Mouse (Mus musculus) cerebellum, adult 8-10 months (tissue): ENCODE measurements around the gene Dnah17.

Source experiments
- DNase-seq: peaks from one replicate; pipeline ENCODE4 v3.0.0; 2022

The Dnah17 gene

DNA sequence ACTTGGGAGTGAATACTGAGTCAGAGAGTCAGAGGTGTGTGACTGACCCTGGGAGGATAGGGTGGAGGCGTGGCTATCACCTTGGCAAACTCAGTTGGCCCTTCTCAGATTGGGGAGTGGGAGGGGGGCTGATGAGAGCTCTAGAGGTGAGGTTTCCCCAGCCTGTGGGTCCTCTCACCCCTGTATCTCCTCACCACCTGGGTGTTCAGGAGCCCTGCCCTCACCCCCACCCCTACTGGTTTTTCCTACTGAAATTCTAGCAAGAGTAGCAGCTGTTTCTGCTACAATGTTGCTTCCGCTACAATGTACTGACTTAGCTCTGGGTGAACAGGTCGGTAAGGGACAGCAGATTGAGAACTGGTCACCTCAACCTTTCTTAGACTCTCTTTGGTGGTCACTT, 46.2 kb downstream of the Dnah17 start:
- DNase-seq: no peak

DNA sequence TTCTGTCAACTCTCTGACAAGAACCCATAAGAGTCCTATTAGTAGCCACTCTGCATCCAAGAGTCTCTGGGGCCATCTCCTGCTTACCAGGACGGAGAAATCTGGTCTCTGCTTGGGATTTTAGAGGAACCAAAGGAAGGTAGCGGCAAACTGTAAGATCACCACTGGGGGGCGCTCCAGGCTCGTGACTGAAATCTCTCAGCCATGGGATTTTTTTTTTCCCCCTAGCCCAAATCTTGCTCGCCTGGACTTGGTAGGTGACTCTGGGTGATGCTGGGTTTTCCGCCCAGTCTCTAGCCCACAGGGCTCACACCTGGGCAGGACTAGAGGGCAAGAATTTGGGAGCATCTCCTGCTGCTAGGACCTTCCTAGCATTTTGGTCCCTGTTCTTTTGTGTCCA, 46.6 kb downstream of the Dnah17 start:
- peak; percentile 77 for DNase-seq

DNA sequence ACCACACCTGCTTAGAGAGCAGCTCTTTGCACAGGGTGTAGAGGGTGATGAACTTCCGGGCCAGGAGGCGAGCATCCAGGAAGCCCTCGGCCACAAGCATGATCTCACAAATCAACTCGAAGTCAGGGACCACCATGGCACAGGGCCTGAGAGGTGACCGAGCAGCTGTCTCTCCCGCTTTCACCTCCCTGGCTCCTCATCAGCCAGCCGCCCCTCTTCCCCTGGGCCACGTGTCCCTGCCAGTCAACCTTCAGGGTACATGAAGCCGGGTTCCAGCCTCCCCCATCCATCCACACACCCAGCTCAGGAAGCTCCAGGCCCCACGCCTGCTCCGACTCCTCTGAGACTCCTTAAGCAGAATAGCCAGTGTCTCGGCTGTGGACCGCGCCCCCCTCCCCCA, 48.1 kb downstream of the Dnah17 start:
- no peak for DNase-seq

DNA sequence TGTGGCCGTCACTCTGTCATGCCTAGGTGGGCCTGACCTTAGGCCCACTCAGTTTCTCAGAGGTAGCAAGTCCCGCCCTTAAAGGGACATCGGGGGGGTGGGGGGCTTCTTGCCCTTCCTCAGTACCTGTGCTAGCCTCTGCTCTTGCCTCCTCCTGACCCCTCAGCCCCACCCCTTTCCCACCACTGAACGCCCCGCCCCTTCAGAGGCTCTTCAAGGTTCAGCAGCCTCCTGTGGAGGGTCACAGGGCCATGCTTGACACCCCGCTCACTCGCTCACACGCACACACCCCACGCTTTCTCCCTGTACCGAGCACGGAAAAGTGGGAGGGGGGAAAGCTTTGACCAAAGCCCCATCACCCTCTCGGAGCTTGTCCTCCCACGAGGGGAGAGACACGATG, 50.7 kb downstream of the Dnah17 start:
- DNase-seq: no peak

DNA sequence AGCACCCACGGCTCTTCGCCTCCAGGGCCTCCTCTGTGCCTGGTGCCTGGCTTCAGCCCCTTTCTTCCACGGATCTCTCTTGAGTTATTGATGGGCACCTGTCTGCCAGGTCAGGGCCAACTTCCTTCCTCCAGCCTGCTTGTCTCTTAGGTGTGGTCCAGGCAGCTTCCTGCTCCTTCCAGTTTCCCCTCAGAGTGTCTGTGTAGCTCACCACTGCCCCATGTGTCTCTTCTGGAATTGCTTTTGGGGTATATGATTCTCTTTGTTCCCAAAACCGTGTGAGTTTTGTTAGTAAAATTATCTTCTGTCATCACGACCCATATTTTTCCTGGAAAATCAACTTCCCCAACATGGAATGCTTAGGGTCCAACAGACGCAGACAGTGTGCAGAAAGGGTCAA, 53.5 kb downstream of the Dnah17 start:
- no peak for DNase-seq

DNA sequence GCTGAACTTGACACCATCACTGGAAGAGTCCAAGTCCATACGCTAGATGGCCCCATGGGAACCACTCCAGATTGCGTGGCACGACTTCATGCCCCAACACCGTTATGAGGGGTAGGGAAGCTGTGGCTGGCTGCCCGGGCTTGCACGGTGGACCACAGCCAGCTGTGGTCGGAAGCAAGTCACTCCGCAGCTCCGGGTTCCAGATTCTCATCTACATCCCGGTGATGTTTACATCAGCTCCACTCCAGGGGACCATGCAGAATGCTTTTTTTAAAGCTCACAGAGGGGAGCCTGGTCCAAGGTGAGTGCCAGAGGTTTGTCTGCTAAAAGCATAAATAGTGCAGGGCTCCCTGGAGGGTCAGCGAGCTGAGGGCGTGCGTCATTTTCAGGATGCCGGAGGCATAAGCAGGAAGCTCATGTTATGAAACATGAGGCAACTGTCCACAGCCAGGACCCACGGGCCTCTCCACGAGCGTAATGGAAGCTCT, 55.4 kb downstream of the Dnah17 start:
- no peak for DNase-seq

DNA sequence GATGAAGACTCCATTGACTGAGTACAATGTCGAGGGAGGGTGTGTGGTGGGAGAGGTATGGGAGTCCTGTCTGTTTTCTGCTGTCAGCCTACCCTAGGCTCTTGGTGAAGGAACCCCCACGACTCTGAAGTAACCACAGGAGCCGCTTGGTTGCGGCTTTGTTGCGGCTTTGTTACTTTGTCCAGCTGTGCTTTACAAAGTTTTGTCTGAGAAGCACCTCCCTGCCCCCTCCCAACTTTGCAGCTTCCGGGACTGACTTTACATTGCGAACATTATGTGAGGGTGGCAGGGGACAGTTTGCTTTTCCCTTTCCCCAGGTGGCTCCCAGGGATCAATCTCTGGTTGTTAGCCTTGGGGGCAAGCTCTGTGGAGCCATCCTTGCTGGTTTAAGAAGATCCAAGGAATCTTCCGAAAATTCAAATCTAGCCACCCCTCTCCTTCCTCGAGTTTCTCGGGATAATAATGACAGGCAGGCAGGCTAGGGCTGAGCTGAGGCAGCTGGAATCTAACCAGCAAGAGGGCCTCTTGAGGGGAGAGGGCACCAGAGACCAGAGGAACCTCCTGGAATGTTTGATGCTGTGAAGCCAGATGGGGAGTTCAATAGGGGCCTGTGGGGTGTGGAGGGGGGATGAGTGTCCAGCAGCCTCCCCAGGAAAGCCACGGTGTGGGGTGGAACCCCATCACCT, 59.1 kb downstream of the Dnah17 start:
- no peak for DNase-seq

DNA sequence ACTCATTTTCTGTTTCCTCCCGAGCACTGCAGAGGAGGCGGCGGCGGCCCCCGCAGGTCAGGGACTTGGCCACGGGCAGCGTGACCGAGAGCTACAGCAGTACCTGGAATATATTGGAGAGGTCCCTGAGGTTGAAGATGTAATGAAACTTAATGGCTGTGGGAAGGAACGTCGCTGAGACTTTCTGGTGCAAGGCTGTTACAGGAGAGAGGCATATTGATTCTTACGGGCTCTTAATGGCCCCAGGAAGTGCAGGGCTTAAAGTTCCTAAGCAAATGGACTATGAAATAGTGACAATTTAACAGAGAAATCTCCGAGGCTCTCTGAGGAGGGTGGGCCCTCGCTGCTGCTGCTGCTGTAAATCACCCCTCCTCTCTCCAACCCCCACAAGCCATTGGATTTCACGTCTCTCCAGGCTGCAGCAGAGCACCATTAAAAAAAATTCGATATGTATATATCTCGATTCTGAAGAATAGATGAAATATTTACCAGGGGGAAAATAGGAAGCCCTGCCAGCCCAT, 61.6 kb downstream of the Dnah17 start:
- no peak for DNase-seq

DNA sequence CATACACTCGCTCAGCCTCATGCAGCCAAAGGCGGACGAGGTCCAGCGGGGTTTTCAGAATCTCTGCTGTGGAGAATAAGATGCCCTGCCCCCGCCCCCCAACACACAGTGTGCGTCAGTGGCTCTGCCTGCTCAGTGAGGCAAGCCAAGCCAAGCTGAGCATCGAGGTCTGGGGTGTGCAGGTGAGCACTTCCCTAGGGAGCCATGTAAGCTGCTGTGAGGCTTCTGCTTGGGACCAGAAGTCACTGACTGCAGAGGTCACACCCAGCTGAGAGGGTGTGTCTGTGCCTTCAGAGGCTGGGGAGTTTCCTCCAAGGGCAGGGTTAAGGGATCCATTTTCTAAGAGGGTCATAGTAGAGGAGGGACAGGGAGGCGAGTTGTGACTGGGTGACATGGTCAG, 62.8 kb downstream of the Dnah17 start:
- DNase-seq: no peak

DNA sequence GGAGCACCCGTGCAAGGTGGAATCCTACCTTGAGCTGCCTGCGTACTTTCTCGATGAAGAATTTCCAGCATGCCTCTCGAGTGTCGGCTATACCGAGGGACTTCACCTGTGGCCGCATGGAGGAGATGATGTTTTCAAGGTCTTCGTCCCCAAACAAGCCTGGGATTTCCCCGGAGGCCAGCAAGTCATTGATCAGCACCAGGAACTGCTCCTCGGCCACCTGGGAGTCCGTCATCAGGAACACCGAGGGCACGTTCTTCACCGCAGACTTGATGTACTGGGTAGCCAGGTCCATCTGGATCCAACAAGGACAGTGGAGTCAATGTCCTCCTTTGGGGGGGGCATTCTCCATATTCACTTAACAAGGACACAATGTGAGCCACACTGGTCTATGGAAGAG, 70.4 kb downstream of the Dnah17 start:
- no peak for DNase-seq

DNA sequence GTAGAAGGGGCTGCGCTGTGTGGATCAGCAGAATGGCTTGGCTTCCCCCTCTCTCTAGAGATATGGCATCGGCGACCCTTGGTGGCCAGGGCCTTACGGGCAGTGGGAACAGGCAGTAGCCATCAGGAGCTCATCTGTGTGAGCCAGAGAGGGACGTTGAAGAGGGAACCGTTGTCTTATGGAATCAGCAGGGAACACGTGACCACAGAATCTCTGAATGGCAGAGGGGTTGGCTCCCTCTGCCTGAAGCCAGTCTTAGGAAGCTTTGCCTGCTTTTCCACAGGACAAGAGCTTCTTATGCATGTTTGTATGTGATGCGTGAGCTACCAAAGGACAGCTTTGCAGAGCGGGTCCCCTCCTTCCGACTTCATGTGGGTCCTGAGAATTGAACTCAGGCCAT, 71.6 kb downstream of the Dnah17 start:
- no peak for DNase-seq

DNA sequence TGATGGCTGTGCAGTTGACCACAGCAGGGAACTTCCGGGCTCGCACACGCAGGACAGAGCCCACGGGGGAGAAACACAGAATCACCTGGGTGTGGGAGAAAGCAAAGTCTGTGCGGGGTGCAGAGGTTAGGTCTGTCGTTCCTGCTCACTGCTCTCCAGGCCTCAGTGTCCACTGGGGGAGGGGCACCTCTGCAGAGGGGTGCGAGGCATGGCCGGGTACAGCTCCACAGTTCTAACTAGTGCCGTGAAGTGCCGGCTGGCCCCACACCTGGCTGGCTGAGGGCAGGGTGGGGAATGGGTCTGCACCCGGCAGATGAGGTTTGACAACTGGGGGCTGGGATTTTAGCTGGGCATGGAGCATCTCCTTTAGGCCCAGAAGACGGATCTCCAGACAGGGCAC, 72.1 kb downstream of the Dnah17 start:
- no peak for DNase-seq

DNA sequence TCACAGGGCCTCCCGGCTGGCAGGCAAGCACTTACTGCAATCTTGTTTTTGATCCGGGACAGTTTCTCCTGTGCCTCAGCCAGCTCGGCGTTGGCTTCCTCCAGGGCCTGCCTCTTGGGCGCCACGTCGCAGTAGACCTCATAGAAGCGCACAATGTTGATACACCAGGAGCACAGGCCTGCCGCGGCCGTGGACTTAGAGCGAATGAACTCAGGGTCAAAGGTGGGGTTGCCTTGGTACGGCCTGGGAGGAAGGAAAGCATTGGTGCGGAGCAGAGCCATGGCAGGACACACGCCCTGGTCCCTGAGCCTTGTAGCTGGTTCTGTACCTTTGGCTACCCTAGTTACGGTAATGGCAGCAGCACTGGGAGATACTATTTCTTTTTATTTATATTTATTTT, 80.3 kb downstream of the Dnah17 start:
- no peak for DNase-seq

DNA sequence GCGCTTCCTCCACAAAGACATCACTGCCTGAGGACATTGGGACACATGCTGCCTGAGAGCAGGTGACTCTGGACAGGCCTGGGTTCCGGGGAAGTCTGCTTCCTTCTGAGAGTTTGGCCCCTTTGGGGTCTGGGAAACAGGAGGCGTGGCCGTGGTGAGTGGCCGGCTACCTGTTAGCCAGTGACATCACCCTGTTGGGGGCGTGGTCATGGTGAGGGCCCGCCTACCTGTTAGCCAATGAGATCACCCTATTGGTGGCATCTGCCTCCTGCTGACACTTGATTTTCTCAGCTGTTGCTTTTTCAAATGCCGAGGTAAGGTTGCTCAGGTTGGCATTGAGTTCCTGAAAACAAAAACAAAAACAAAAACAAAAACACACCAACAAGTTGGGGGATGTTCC, 80.8 kb downstream of the Dnah17 start:
- DNase-seq: no peak

DNA sequence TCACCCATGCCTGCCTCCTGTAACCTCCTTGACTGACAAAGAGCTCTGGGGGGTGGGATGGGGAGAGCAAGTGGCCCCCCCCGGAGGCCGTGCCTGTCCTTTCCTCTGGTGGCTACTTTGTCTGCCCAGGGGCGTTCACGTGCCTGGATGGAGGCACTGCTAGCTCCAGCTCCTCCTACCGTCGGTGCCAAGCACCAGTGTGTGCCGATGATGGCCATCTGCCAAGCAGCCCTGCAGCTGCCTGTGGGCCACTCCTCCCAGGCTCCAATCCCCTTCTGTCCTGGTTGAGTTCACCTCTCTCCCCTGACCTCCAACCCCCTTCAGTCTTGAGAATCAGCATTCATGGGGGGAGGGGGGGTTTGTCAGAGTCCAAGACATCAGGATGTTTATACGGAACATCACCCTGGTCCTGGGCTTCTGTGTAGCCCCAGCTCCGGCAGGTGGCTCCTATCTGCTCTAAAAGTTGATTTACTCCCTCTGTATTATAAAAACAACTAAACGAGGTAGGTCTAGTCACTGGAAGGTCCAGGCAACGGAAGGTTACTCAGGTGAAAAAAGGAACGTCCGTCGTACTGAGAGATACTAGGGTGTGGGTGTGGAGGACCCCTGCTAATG, 87.0 kb downstream of the Dnah17 start:
- DNase-seq: no peak

DNA sequence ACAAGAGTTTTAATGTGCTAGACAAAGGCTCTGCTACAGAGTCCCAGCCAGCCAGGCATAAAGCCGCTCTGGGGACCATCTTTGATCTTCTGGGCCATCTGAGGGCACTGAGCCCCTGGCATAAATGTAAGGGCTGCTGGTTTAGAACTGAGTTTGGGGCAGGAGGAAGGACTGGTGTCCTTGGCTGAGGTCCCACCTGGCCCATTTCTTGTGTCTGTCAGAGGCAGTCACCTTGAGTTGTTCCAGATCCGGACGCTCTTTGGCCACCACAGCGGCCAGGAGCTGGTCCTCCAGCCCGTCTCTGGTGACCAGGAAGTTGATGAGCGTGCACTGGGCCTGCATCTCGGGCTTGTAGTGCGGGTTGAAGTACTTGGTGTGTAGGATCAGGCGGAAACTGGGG, 87.6 kb downstream of the Dnah17 start:
- DNase-seq: no peak

DNA sequence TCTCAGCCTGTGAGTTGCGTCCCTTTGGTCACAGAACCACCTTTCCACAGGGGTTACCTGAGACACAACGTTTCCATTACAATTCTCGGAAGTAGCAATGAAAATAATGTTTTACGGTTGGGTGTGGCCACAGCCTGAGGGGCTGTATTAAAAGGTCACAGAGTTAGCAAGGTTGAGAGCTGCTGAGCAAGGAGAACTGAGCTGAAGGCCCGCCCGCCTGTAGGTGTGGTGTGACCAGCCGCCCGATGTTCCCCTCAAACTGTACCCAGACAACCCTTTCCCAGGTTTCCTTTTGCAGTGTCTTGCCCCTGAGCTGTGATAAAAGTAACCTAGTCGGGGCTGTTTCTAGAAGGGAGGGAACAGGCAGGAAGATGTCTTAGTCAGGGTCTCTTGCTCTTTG, 95.4 kb downstream of the Dnah17 start:
- DNase-seq: no peak

DNA sequence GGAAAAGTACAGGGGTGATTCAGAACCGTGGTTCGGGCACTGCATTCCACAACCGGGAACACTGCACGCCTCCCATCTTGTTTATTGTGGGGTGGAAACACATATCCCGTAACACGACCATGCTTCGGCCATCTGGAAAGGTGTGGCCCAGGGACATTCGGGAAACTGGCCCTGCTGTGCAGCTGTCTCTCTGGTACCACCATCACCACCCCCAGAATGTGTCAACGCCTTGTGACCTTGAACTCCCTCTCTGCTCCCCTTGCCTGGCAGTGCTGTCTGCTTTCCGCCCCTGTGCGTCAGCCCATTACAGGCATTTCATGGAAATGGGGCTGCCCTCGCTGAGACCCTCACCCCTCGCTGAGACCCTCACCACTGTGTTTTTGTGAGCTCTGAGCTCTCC, 96.0 kb downstream of the Dnah17 start:
- DNase-seq: no peak

DNA sequence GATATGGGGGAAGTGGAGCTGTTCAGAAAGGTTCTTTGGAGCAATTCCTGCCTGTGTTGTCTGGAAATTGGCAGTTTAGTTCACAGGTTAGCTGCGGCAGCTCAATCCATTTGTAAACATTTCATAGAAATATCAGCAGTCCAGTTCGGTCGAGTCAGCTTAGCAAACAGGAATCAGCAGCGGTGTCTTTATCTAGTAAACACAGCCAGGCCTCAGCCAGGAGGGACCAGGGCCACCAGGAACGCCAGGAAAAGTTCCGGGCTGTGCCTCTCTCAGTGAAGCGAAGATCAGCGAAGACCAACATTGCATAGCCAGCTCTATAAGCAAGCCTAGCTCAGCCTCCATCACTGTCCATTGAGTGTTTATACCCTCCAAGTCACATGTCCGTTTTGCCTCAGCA, 99.3 kb downstream of the Dnah17 start:
- no peak for DNase-seq

DNA sequence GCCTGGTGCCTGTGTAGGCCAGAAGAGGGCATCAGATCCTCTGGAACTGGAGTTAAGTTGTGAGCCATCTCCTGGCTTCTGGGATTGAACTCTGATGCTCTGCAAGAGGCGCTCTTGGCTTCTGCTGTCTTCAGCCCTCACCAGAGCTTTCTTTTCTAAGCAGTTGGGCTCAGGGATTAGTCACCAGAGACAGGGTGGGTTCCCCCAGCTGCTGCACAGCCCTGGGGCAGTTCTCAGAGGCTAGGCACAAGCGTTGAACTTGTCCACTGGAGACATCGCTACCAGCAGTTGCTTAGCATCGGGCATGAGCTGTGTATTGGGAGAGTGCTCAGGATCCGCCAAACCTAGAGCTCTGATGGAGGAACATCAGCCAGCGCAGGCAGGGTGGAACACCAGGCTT, 101.3 kb downstream of the Dnah17 start:
- DNase-seq: no peak

DNA sequence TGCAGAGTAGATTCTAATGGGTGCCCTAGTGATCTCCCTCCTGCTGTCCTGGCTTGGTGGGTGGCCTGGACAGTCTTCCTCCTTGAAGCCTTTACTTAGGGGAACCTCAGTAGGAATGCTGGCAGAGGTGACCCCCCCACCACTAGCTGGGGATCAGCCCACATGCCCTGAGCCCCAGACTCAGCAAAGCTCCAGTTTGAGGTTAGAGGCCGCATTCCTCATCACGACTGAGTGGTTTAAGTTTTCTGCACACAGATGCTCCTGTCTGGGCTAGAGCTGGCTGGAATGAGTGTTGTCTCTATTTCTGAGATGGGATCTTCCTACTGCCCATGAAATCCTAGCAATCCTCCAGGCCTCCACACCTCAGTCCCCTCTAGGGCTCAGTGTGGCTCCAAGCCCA, 106.3 kb downstream of the Dnah17 start:
- DNase-seq: no peak

DNA sequence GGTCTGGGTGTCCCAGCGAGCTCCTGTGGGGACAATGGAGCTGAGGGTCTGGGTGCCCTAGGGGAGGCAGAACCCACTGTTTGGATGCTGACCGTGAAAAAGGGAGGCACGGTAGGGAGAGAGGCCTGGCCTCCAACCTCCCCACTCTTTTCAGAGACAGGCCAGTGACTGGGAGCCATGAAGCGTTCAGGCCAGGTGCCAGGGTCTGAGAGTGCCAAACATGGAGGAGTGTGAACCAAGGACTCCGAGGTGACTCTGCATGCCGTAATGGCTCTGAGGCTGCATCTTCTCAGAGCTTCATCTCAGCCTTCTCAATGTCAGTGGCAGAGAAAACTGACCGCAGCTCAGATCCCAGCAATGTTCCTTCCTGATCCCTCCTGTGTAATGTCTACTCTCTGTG, 107.0 kb downstream of the Dnah17 start:
- no peak for DNase-seq

DNA sequence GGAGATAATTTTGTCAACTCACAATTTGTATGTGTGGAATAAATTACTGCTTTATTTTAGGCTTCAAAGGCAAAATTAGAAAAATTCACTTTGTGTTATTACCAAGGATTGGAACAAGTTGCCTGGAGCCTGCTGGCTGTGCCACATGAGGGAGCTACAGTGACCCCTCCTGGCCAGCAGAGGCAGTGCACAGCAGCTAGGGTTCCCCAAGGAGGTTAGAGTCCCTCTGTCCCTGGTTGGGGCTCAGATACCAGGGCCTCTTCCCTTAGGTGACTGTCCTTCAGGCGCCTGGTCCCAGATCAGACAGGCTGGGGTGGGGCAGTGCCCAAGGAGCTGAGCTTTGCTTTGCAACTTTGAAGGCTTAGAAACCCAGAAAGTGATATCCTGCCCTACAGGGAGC, 108.6 kb downstream of the Dnah17 start:
- DNase-seq: peak; percentile 70

DNA sequence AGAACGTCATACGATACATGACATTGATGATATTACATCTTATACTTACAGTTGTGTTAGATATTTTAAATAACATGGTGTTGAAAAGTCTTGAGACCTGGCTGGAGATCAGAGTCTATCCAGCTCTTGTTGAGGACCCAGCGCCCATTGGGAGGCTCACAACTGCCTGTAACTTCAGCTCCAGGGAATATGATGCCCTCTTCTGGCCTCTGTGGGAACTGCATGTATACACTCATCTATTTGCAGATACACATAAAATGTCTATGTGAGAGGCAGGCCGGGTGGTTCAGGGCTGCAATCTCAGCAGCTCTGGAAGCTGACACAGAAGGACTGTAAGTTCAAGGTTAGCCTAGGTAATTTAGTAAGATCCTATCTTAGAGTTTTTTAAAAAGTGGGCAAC, 112.1 kb downstream of the Dnah17 start:
- no peak for DNase-seq
